Mouse (Mus musculus) stomach, postnatal 0 days (tissue): ENCODE measurements around the gene Socs7.

Experiments used
- CTCF ChIP-seq: IDR thresholded peaks from 2 replicates; pipeline ENCODE4 v1.5.1; 2016; ENCODE audit warnings: antibody characterized with exemption, low read depth, mild to moderate bottlenecking, moderate library complexity
- EP300 ChIP-seq: optimal IDR thresholded peaks from 2 replicates; pipeline ENCODE3; 2016; ENCODE audit warnings: antibody characterized with exemption

DNA sequence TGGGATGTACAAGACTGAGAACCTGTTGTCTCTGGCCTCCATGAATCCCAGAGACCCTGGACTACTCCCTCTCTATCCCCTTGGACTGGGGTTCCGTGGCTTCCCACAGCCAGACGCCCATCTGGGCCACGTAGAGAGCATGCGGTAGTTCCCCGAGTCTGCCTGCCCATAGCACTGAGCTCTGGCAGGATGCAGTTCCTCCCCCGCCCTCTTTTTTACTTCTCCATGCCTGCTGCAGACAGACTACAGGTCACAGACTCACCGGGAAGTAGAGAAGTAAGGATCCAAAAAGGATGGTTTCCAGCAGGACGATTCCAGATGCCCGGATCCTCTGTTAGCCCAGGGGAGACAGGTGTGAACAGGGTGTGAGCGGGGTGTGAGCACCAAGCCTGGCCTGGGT is 16.9 kb upstream of the Socs7 start:
- no peak for TF ChIP-seq CTCF
- no peak for TF ChIP-seq EP300
